Mouse (Mus musculus): ENCODE measurements at regions not wholly inside any gene's neighbourhood (a gene's known extent, or its start where the extent isn't known, plus 50 kb on each side); places are given as distances from the start of the nearest gene placed in this dataset.

- DNase-seq, result no peak
These were observed 389.6 kb upstream of the Adamts16 start for GRCm38 (mm10) chr13:71231182-71231581.

DNA sequence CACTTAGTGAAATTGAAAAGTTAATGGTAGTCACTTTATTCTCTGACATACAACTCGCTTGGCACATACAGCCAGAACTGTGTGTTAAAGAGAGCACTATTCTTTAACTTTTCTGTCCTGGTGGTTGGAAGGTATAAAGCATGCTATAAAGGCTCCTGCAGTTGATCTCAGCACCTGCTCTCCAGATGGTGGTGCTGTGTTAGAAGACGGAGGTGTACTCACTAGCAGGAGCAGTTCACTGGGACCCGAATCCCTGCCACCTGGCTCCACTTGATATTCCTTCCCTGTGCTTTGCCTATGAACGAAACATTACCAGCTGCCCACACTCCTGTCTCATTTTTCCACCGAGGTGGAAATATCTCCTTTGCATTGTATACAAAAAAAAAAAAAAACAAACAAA is 373.2 kb upstream of the Adamts16 start:
- peak; percentile 10 for DNase-seq

GRCm38 (mm10) chr13:71211363-71211762 is 369.8 kb upstream of the Adamts16 start:
- no peak for DNase-seq

DNA sequence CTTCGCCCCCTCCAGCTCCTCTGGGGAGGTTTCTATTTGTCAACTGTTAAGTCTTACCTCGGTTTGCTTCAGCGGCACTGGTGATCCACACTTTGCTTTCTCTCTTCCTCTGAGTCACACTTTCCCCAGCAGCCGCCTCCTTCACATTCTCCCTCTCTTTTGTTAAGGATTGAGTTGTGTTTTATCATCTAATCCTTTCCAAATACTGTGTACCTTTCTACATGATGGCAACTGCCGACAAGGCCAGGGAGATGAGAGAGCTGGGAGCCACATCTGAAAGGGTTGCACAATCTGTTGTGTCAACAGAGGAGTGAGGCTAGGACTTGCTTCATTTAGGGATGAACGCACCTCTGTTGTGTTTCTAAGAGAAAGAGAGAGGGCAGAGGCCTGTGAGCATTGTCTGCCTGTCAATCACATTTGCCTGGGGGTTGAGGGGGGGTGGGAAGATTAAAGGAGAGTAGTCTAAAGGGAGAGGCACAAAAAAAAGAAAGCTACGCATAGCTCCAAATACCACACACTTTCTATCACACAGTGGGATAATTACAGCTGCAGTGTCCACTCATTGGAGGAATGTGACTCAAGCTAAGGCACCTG is 369.1 kb upstream of the Adamts16 start:
- DNase-seq, result no peak

DNA sequence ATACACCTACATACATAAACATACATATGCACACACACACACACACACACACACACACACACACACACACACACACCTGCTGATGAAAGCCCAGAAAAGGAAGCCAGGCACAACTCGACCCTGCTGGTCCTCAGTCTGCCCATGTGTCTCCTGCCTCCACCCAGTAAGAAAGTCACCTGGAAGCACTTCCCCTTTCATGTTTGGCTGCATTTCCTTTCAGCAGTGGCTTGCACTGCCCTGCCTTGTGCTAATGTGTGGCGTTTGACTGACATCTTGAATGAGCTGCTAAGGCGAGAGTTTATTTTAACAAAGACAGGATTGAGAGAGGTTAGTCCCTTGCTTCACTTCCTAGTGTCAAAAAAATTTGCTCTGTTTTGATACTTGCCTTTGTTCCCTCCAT is 364.1 kb upstream of the Adamts16 start:
- no peak for DNase-seq

- no peak for DNase-seq
These were observed 359.0 kb upstream of the Adamts16 start for GRCm38 (mm10) chr13:71200656-71201055.

GRCm38 (mm10) chr13:71195675-71196074 is 354.1 kb upstream of the Adamts16 start:
- DNase-seq, result no peak

DNA sequence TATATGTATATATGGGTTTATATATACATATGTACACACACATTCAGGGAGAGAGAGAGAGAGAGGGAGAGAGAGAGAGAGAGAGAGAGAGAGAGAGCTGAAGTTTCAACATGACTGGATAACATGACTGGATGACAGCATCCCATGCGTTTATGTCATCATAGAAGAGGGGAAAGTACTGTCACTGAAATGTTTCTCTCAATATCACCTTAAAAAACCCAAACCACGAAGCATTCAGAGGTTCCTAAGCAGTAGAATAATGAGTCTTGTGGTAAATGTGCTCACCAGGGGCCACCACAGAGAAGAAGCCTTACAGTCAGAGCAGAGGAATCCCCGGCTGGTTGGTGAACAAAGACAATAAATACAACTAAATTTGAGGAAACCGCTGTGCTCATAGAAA is 342.9 kb upstream of the Adamts16 start:
- DNase-seq, result no peak

DNA sequence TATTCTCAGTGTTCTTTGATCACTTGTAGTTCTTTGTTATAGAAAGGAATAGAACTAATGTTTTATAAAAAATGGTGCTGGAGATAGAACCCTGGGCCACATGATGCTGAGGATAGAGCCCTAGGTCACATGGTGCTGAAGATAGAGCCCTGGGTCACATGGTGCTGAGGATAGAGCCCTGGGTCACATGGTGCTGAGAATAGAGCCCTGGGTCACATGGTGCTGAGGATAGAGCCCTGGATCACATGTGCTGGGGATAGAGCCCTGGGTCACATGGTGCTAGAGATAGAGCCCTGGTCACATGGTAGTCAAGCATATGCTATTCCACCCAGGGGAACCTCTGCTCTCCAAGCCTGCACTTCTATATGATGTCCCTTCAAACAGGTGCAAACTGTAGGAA is 337.5 kb upstream of the Adamts16 start:
- no peak for DNase-seq

DNA sequence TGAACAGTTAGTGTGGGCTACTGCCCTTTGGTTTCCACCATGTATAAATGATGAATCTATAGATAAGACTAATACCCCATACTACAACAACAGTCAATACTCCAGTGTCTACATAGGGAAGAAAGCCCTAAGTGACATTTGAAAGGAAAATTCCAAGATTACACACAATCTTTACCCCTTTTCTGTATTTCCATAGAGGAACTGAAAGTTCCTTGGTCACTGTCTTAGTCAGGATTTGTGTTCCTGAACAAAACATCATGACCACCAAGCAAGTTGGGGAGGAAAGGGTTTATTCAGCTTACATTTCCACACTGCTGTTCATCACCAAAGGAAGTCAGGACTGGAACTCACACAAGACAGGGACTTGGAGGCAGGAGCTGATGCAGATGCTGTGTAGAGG is 332.7 kb upstream of the Adamts16 start:
- no peak for DNase-seq

DNA sequence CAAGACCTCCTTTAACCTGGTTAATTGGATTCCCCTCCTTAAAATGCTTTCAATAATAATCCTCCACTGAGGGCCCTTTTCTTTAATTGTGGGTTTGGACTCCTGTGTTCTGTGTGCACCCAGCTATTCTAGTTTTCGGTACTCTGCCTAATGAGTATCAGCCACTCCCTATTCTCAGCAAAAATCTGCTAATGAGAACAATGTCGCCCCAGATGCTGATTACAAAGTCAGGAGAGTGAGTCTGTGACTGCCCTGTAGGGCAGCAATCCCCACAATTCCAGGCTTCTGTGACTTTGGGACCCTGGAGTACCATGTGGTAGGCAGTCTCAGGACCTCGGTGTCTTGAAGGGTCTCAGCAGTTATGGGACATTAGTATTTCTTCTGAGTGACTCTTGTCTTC is 324.6 kb upstream of the Adamts16 start:
- DNase-seq, result no peak

DNA sequence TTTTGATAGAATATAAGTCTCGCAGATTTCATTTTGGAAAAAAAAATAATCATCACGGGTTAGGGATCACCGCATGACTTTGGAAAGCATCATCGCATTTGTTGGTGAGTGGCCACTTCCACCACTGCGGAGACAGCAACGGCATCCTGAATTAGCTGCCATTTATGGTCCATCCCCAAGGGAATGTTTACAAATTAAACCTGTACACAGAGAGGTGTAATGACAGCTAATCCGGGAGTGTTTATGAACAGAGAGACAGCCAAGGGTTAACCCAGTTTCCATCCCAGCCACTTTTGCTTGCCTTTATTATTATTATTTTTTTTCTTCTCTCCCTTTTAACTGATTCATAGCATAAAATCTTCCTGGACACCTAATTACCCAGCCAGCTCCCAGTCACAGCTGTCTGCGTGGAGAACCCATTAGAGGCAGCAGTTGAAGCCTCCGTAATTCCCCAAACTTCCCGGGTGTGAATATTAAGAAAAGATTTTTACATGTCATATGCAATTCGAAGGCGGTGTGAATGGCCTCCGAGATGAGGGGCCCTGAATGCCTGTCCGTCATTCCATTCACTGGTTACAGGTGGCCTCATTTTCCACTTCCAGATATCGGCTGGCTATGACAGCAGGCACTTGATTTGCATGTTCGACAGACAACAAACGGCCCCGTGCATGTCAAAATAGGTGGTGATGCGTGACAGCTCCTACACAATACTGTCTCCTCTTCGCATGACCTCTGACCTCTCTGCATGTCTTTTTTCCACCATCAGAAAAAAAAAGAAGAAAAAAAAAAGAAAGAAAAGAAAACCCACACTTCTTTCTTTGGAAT is 323.7 kb upstream of the Adamts16 start:
- no peak for DNase-seq

GRCm38 (mm10) chr13:71164012-71164411 is 322.4 kb upstream of the Adamts16 start:
- no peak for DNase-seq

GRCm38 (mm10) chr13:71162952-71163351 is 321.3 kb upstream of the Adamts16 start:
- no peak for DNase-seq

GRCm38 (mm10) chr13:71158300-71158860 is 316.8 kb upstream of the Adamts16 start:
- DNase-seq, result no peak

GRCm38 (mm10) chr13:71157656-71158299 is 316.2 kb upstream of the Adamts16 start:
- no peak for DNase-seq

GRCm38 (mm10) chr13:71150092-71150491 is 308.5 kb upstream of the Adamts16 start:
- DNase-seq, result no peak

DNA sequence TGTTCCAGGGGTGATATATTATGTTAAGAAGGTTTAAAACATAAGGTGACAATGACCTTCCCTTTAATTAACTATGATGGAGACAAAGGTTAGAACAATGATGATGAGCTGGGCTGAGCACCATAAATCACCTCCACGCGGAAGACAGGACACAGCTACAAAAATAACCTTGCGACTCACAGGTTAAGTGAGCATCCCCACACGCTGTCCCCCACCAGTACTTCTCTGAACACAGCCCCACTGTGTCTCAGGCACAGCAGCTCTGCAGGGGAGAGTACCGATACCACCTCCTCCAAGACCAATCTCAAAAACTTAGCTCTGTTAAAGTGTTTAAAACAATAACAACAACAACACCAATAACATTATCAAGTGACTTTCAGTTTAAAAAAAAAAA is 307.7 kb upstream of the Adamts16 start:
- DNase-seq, result no peak

DNA sequence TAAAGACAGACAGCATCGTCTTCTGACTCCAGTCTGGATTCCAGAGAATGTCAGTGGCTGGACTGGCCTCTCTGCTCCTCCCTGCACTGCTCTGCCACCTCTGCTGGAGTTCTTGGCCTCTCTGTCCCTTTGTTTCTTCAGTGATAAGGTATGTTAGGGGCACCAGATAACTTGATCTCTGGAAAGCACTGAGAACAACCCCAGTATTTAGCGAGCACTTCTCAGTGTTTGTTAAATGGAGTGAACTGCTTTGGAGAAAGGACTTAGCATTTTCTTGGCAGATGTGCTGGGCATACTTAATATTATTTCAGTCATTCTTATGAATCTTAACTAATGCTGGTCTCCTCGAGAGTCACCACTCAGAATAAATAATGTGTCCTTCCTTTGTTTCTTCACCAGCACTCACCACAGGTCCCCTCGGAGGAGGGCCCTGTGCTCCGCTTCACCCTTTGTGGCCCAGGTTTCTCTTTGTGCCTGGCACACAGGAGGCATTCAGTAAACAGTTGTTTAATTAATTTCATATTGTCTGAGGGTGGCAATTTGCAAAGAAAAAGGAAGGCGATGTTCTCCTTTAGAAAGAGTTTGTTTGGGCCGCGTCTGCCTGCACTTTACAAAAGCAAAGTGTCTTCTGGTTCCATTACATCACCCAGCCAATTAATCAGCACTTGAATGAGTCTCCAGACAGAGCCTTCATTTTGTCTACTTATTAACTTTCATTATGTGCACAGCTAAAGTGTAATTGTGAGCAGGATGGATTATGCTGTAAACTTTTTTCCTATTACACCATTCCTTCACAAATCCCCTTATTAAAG is 307.1 kb upstream of the Adamts16 start:
- DNase-seq, result peak; percentile 5

- DNase-seq, result no peak
These were observed 305.3 kb upstream of the Adamts16 start for GRCm38 (mm10) chr13:71146859-71147443.

- no peak for DNase-seq
These were observed 297.2 kb upstream of the Adamts16 start for GRCm38 (mm10) chr13:71138745-71139312.
